Mouse (Mus musculus) left cerebral cortex, postnatal 10 days (tissue): ENCODE measurements around the gene Cd59b. TPM values are rescaled to one million over a fixed set of nuclear protein-coding genes. Genes with fewer than 3 reads are reported as not detected.

Experiments used
- DNase-seq, 2 experiments: peaks; one replicate each; pipeline ENCODE4 v3.0.0; 2021 to 2022; ENCODE audit warnings: low spot score in 2 of 2, mixed read lengths in 1 of 2; ENCODE audit errors: extremely low spot score in 1 of 2
- intact Hi-C: fragments of 180-260 bp; cut with DNase I; formaldehyde crosslinking; loops from one replicate; pipeline ENCODE4 v1.15.1; 2025
- total RNA-seq, 2 experiments: library from RNA; stranded (reverse); gene quantifications; 2 replicates each; pipeline ENCODE4 v1.2.3; 2021

Gene Cd59b
- total RNA-seq: 1 to 10 TPM in 1 of 2 experiments, not detected in 1; 1.3 TPM

GRCm38 (mm10) chr2:104069704-104070185 lies at the start of gene Cd59b:
Gene Cd59b, plus strand, starts transcription at chr2:104069849.
- peak in 1 of 2 experiments; percentile 40 for DNase-seq
- intact Hi-C loops: no loop called here

DNA sequence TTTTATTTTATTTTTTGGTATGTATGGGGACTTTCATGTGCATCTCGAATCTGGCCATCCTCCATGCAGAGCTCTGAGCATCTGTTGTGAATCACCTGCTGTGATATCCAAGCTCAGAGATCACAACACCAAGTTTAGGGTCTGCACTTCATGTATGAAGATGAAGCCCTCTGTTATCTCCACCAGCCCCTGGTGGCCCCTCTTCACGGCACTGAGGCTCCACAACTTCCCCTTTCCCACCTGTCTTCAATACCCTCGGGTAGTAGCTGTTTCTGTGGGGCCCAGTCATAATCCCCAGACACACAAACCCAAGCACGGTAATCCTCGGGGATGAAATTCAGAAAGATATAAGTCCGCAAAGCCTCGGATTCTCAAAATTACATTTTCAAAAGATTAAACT lies 46.6 kb upstream of the Cd59b start:
- no peak for DNase-seq
- intact Hi-C loops: no loop called here

- intact Hi-C loops: no loop called here
- no peak for DNase-seq
These were observed 45.0 kb upstream of the Cd59b start for GRCm38 (mm10) chr2:104024656-104025055.

- intact Hi-C loops: no loop called here
- DNase-seq: peak; percentile 54 to 88
These were observed 42.1 kb upstream of the Cd59b start, which contains the start of gene Fbxo3 for GRCm38 (mm10) chr2:104027458-104028138. Gene Fbxo3, plus strand, starts transcription at chr2:104027721.

- DNase-seq: no peak
- intact Hi-C loops: no loop called here
These were observed 41.4 kb upstream of the Cd59b start, which contains the start of gene 4931422A03Rik for GRCm38 (mm10) chr2:104028139-104028723. Gene 4931422A03Rik, minus strand, starts transcription at chr2:104028361.

DNA sequence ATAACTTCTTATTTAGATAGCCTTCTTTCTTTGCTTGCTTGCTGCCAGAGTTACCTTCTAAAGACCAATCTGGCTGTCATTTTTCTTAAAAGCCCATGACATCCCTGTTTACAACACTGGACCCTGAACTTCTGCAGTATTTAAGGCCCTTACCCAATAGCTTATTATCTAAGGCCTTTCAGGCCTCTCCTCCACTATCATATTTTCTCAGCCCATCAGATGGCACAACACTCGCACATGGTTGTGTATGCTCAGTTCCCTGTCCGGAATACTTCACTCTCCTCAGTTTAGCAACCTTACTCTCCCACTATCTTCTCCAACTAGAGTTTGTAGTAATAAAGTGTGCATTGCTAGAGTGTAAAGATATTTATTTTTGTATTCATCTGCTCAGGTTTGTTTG lies 40.6 kb upstream of the Cd59b start:
- no peak for DNase-seq
- intact Hi-C loops: no loop called here

GRCm38 (mm10) chr2:104030381-104030780 lies 39.3 kb upstream of the Cd59b start:
- intact Hi-C loops: loop anchor here (10.0 kb wide), 2 partner anchors 94 to 394 kb away; partner anchors contain the start of gene A930018P22Rik
- no peak for DNase-seq

GRCm38 (mm10) chr2:104032056-104032455 lies 37.6 kb upstream of the Cd59b start:
- intact Hi-C loops: loop anchor here (10.0 kb wide), 2 partner anchors 93 to 393 kb away; partner anchors contain the start of gene A930018P22Rik
- DNase-seq: no peak

DNA sequence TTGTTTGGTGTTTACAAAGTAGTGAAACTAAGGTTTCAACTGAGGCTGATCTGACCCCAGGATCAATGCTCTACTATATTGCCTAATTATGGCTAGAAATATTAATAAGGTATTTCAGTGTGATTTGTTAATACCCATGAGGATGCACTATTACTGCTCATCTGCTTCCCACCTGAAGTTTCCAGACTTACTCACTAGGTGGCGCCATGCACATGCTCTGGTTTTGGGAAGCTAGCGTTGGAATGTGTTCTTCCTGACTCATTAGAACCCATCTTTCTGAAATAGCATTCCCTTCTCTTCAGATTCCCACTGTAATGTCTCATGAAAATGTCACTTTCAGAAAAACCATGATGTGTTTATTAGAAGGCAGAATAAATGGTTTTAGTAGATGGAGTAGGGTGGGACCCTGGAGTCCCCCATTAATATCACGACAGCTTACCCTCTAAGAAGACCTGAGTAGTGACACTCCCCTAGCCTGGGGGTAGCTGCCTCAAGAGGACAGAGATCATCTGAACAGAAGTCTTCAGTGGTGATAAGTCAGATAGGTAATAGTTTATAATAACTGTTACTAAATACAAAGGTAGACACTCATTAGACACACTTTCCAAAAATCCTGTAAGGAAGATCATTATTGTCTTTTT lies 34.7 kb upstream of the Cd59b start:
- intact Hi-C loops: loop anchor here (10.0 kb wide), 2 partner anchors 90 to 390 kb away; partner anchors contain the start of gene A930018P22Rik
- peak; percentile 51 to 56 for DNase-seq

DNA sequence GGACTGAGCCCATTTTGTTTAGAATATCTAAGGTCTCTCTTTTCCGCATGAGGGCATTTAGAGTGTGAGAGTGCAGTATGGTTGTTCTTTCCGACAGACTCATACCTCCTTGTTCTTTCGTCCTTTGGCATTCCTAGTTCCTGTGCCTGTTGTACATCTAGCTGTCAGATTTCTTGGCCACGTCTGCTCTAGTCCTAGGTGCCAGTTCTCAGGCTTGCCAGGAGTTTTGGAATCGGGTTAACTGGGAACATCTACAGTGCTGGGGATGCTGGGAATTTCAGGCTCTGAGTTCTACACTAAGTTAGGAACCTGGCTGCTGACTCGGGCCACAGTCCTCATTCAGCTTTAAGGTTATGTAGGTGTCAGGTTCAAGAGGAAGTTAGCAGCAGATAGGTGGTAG lies 34.1 kb upstream of the Cd59b start:
- intact Hi-C loops: loop anchor here (10.0 kb wide), 2 partner anchors 89 to 389 kb away; partner anchors contain the start of gene A930018P22Rik
- DNase-seq: no peak

DNA sequence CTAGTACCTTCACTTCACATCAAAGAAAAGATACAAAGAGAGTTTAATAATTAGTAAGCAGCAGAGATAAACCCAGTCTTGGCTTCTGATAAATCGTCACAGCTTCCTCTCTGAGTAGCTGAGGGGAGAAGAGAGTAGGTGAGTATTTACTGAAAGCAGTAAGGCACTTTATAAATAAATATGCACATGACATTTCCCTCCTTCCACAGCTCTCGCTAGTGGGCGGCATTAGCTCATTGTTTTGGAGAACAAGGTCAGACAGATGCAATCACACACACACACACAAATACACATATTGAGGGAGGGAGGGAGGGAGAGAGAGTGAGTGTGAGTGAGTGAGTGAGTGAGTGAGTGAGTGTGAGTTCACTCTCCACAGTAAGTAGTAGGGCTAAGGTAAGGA lies 33.3 kb upstream of the Cd59b start:
- no peak for DNase-seq
- intact Hi-C loops: loop anchor here (10.0 kb wide), 2 partner anchors 88 to 388 kb away; partner anchors contain the start of gene A930018P22Rik

GRCm38 (mm10) chr2:104038236-104038635 lies 31.4 kb upstream of the Cd59b start:
- no peak for DNase-seq
- intact Hi-C loops: loop anchor here (10.0 kb wide), 2 partner anchors 87 to 387 kb away; partner anchors contain the start of gene A930018P22Rik

DNA sequence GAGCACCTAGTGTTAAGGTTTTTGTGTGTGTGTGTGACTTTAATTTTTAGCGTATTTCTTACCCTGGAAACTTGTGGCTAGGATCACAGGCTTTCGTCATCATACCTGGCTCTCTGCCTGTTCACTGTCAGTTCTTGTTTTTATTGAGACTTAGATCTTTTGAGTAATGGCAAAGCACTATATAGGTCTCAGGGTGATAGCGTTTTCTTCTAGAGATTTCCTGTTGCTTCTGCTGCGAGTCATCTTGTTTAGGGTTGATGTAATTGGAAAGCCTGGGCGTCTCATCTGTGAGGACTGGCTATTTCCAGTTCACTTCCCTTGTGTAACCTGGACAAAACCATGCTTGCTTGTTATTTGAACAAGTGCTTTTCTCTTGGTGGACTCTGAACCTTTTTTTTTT lies 28.0 kb upstream of the Cd59b start:
- DNase-seq: no peak

GRCm38 (mm10) chr2:104042766-104043165 lies 26.9 kb upstream of the Cd59b start:
- DNase-seq: no peak
- intact Hi-C loops: loop anchor here (5.0 kb wide), 1 partner anchor 535 kb away; no protein-coding TSS in a partner anchor

More for the DNA sequence above, 28.0 kb upstream of the Cd59b start:
- intact Hi-C loops: loop anchor here (5.0 kb wide), 1 partner anchor 536 kb away; no protein-coding TSS in a partner anchor

DNA sequence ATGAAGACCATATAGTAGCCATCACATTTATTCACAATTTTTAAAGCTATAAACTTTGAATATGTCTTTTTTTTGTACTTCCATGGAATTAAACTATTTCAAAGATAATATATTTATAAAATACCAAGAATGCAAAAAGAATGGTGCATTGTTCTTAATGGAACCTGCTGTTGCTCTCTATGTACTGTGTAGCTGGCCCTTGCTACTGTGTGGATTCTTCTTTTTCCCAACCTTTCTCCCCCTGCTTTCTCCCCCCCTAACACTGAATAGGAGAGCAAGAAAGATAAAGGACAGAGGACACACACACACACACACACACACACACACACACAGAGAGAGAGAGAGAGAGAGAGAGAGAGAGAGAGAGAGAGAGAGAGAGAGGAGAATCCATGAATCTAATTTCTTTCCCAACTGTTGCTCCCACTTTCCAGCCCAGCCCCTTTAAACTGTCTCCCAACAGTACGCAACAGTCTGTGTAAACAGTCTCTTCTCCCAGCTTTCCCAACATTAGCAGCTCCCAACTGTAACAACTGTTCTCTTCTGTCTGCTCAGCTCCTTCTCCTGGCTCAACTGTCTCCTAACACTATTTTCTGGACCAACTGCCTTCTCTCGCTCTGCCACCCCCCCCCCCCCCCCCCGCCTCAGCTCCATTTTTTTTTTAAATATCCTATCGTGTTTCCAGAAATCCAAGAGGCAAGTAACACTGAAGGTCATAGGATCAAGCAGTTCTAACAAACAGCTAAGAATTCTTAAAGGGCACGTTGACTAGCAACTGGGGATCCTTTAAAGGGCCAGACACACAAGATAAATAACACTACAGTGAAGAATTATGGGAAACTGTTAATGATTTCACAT lies 25.8 kb upstream of the Cd59b start:
- intact Hi-C loops: loop anchor here (5.0 kb wide), 1 partner anchor 533 kb away; no protein-coding TSS in a partner anchor
- DNase-seq: no peak

GRCm38 (mm10) chr2:104044479-104045080 lies 25.1 kb upstream of the Cd59b start:
- DNase-seq: no peak
- intact Hi-C loops: loop anchor here (5.0 kb wide), 1 partner anchor 533 kb away; no protein-coding TSS in a partner anchor

GRCm38 (mm10) chr2:104058381-104058780 lies 11.3 kb upstream of the Cd59b start:
- intact Hi-C loops: loop anchor here (10.0 kb wide), 1 partner anchor 376 kb away; no protein-coding TSS in a partner anchor
- DNase-seq: no peak

DNA sequence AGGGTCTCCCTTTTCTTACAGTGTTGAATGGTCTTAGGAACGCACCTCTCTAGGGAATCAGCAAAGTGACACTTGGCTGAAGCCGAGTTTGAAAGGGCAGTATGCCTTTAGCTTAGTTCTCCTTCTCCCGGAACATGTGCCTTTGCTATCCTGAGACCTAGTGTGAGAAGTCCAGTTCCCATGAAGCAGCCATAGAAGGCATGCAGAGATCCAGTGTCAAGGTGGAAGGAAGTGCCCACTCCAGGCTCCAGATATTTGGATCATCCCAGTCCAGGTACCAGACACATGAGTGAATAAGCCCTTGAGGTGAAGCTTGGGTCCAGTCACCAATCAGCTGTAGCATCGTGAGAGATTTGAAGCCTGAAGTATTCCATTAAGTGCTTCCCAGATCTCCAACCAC lies 10.7 kb upstream of the Cd59b start:
- intact Hi-C loops: loop anchor here (10.0 kb wide), 1 partner anchor 376 kb away; no protein-coding TSS in a partner anchor
- no peak for DNase-seq
